Mouse (Mus musculus) brain, embryonic 14.5 days (tissue): ENCODE results near the gene Prss41.

Source experiments
- CTCF ChIP-seq: fragments of 200-500 bp; IDR thresholded peaks from 2 replicates; pipeline ENCODE4 v1.5.1; 2012; ENCODE audit warnings: inconsistent platforms, mild to moderate bottlenecking, moderate library complexity, borderline replicate concordance; ENCODE audit not compliant: insufficient read depth, insufficient read length; ENCODE audit errors: extremely low read depth
- POLR2A ChIP-seq: fragments of 200-500 bp; IDR thresholded peaks from 2 replicates; pipeline ENCODE4 v1.6.1; 2012; ENCODE audit warnings: mild to moderate bottlenecking, inconsistent platforms, borderline replicate concordance; ENCODE audit not compliant: poor library complexity, insufficient read depth, insufficient read length, severe bottlenecking; ENCODE audit errors: extremely low read depth

DNA sequence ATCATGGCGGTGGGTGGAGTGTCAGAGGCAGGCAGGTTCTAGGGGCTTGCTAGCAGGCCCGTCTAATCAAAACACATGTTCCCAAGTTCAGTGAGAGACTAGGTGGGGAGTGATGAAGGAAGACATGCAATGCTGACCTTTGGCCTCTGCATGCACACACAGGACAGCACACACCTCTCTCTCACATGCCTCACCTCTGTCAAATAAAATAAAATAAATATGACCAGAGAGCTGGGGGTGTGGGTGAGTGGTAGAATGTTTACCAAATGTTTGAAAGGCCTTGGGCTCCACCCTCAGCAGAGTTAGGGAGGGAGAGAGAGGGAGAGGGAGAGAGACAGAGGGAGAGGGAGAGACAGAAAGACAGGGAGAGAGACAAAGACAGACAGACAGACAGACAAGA is 13.9 kb upstream of the Prss41 start:
- TF ChIP-seq CTCF (no peak), POLR2A (no peak)
